In genomic region chr1:87947681-87948091, GRCm38 (mm10) we compare ENCODE assay signal across 16 mouse cellular contexts.
DNase-seq lines count a peak whose midpoint lies in the region; ATAC-seq and TF ChIP-seq lines count a peak whose summit lies in the region.
"Had no signal": no experiment of that assay in that cellular context is flagged by ENCODE, and none has a peak within 500 bp of the region (broad histone marks: within the 10 kb centered on the region; RNA-seq: fewer than 3 reads in every experiment).

No protein-coding gene starts in this region.

- H3K9ac ChIP-seq in heart, embryonic 11.5 days (ENCODE audit: low read depth, low read length), result no peak overlapping the region
- no peak overlapping the region for H3K9ac ChIP-seq in liver, embryonic 13.5 days
- H3K9ac ChIP-seq: embryonic facial prominence, embryonic 15.5 days; forebrain, embryonic 13.5 days; neural tube, embryonic 15.5 days had no signal

- peaks cover 44% of the 10 kb centered on the region for H3K36me3 ChIP-seq in heart, embryonic 11.5 days (ENCODE audit: control insufficient read depth, insufficient read depth, low read length)
- H3K36me3 ChIP-seq in G1E (replicated peaks), result peaks cover 99% of the 10 kb centered on the region
- peaks cover 89% of the 10 kb centered on the region for H3K36me3 ChIP-seq in liver, embryonic 13.5 days

- no peaks in the 10 kb centered on the region for H3K9me3 ChIP-seq in heart, embryonic 11.5 days (replicated peaks; ENCODE audit: control insufficient read depth, low read length)
- H3K9me3 ChIP-seq in G1E (replicated peaks), result no peaks in the 10 kb centered on the region
- H3K9me3 ChIP-seq in liver, embryonic 13.5 days (replicated peaks), result no peaks in the 10 kb centered on the region
- H3K9me3 ChIP-seq: embryonic facial prominence, embryonic 15.5 days; forebrain, embryonic 13.5 days; neural tube, embryonic 15.5 days had no signal

- peaks cover 6% of the 10 kb centered on the region for H3K4me1 ChIP-seq in heart, embryonic 11.5 days (ENCODE audit: control insufficient read depth, insufficient read depth, low read length)
- peaks cover 14% of the 10 kb centered on the region for H3K4me1 ChIP-seq in G1E (ENCODE audit: insufficient read depth, low read depth, low read length)
- 0 out of 2 replicates have a peak, but pooled peaks cover 7% of the 10 kb centered on the region for H3K4me1 ChIP-seq in liver, embryonic 13.5 days (replicated peaks)
- H3K4me1 ChIP-seq: embryonic facial prominence, embryonic 15.5 days; forebrain, embryonic 13.5 days; neural tube, embryonic 15.5 days had no signal

- H3K4me3 ChIP-seq in heart, embryonic 11.5 days (ENCODE audit: low read depth, low read length), result no peak overlapping the region
- no peak overlapping the region for H3K4me3 ChIP-seq in G1E (ENCODE audit: low read depth, low read length)
- H3K4me3 ChIP-seq in liver, embryonic 13.5 days (replicated peaks), result no peak overlapping the region
- H3K4me3 ChIP-seq: embryonic facial prominence, embryonic 15.5 days; forebrain, embryonic 13.5 days; neural tube, embryonic 15.5 days had no signal

- TF ChIP-seq CTCF in G1E (IDR thresholded peaks at IDR 0.05; ENCODE audit: low read depth, low read length), result 0 out of 2 replicates have a peak, but pooled peaks have one; percentile 2

- H3K27me3 ChIP-seq in heart, embryonic 11.5 days (ENCODE audit: control insufficient read depth, insufficient read depth, low read length), result no peaks in the 10 kb centered on the region
- no peaks in the 10 kb centered on the region for H3K27me3 ChIP-seq in G1E (ENCODE audit: insufficient read depth, low read length)
- H3K27me3 ChIP-seq in liver, embryonic 13.5 days, result no peaks in the 10 kb centered on the region
- H3K27me3 ChIP-seq: embryonic facial prominence, embryonic 15.5 days; forebrain, embryonic 13.5 days; neural tube, embryonic 15.5 days had no signal

- intact Hi-C loops in heart, postnatal 36 days (cut with DNase I), result no loop called here

- peak overlapping the region; percentile 3; the same call in 1 of the 2 replicates for H3K27ac ChIP-seq in heart, embryonic 11.5 days (ENCODE audit: low read depth, low read length)
- H3K27ac ChIP-seq in liver, embryonic 13.5 days, result peak overlapping the region; percentile 39
- H3K27ac ChIP-seq: embryonic facial prominence, embryonic 15.5 days; forebrain, embryonic 13.5 days; macrophage; neural tube, embryonic 15.5 days had no signal

- WGBS in heart, embryonic 11.5 days (ENCODE audit: insufficient replicate concordance), result 49% methylated on average over 6 of the region's 6 CpGs
- WGBS in liver, embryonic 13.5 days (ENCODE audit: insufficient replicate concordance), result 16% methylated on average over 6 of the region's 6 CpGs

- no peak for ATAC-seq in heart, embryonic 11.5 days (replicated peaks; ENCODE audit: insufficient number of reproducible peaks, low FRiP score, low TSS enrichment)
- ATAC-seq in G1E (ENCODE audit: extremely low read depth, insufficient number of reproducible peaks, low FRiP score, poor library complexity, severe bottlenecking), result no peak
- ATAC-seq in liver, embryonic 13.5 days (ENCODE audit: low read depth), result no peak
- ATAC-seq: CD4-positive, CD25-positive, alpha-beta regulatory T cell, adult 4 months; forebrain, embryonic 13.5 days had no signal

- DNase-seq in heart, postnatal 36 days, result no peak
- DNase-seq in G1E (ENCODE audit: low spot score), result no peak
- DNase-seq in cerebellum, adult 9-10 months, result peak; percentile 48
- no peak for DNase-seq in liver, embryonic 13.5 days
- DNase-seq in yolk sac, embryonic 10.5 days (ENCODE audit: low spot score), result no peak
- DNase-seq in right cerebral cortex, adult 2 months (ENCODE audit: low spot score in 2 of 2), result no peak
- DNase-seq: kidney, adult 11 months; kidney, postnatal 25 days; left cerebral cortex, postnatal 4 days; right cerebral cortex, adult 18-20 months had no signal

- H3K4me2 ChIP-seq in heart, embryonic 11.5 days, result no peak overlapping the region
- H3K4me2 ChIP-seq in liver, embryonic 13.5 days, result no peak overlapping the region
- H3K4me2 ChIP-seq: embryonic facial prominence, embryonic 15.5 days; forebrain, embryonic 13.5 days; neural tube, embryonic 15.5 days had no signal
